Mouse (Mus musculus): ENCODE measurements around the gene Srcin1. TPM values are rescaled to one million over a fixed set of nuclear protein-coding genes. Genes with fewer than 3 reads are reported as not detected.

Srcin1 gene
- polyA plus RNA-seq, 1 experiment from 2014 or later, result 7.0 TPM

GRCm38 (mm10) chr11:97566551-97566950, 9.4 kb downstream of the Srcin1 start:
- Histone ChIP-seq H3K9me3 (no peaks in the 10 kb centered on the region), H3K4me1 (replicated peaks) (peaks cover 95% of the 10 kb centered on the region), H3K36me3 (no peaks in the 10 kb centered on the region), H3K27me3 (peaks cover 25% of the 10 kb centered on the region), H3K27ac (replicated peaks) (no peak overlapping the region), H3K4me3 (no peak overlapping the region), H3K4me2 (no peak overlapping the region), H3K9ac (peak overlapping the region; percentile 13; the same call in 1 of the 2 replicates)
- 8% methylated on average over 13 of the region's 13 CpGs for WGBS
- no peak for ATAC-seq (ENCODE audit: low read depth)

GRCm38 (mm10) chr11:97563730-97564129, 12.3 kb downstream of the Srcin1 start:
- Histone ChIP-seq H3K4me1 (replicated peaks) (peaks cover 95% of the 10 kb centered on the region), H3K36me3 (no peaks in the 10 kb centered on the region), H3K9me3 (no peaks in the 10 kb centered on the region), H3K9ac (no peak overlapping the region), H3K27me3 (peaks cover 26% of the 10 kb centered on the region), H3K4me2 (no peak overlapping the region), H3K27ac (replicated peaks) (peak overlapping the region; percentile 33; the same call in 1 of the 2 replicates), H3K4me3 (no peak overlapping the region)
- no peak for ATAC-seq (ENCODE audit: low read depth)
- WGBS, result 34% methylated on average over 14 of the region's 14 CpGs

- no peaks in the 10 kb centered on the region for H3K36me3 ChIP-seq
- no peak overlapping the region for H3K27ac ChIP-seq (replicated peaks)
- H3K9ac ChIP-seq, result no peak overlapping the region
- H3K4me1 ChIP-seq (replicated peaks), result peaks cover 95% of the 10 kb centered on the region
- no peaks in the 10 kb centered on the region for H3K9me3 ChIP-seq
- ATAC-seq (ENCODE audit: low read depth), result no peak
- H3K4me2 ChIP-seq, result no peak overlapping the region
- WGBS, result 44% methylated on average over 3 of the region's 3 CpGs
- no peak overlapping the region for H3K4me3 ChIP-seq
- H3K27me3 ChIP-seq, result peaks cover 26% of the 10 kb centered on the region
Observed at GRCm38 (mm10) chr11:97562536-97562935, 13.4 kb downstream of the Srcin1 start.

- Histone ChIP-seq H3K36me3 (no peaks in the 10 kb centered on the region), H3K4me1 (replicated peaks) (peaks cover 88% of the 10 kb centered on the region), H3K27me3 (peaks cover 16% of the 10 kb centered on the region), H3K9ac (peak overlapping the region; percentile 39), H3K27ac (replicated peaks) (peak overlapping the region; percentile 28), H3K4me2 (no peak overlapping the region), H3K4me3 (no peak overlapping the region), H3K9me3 (no peaks in the 10 kb centered on the region)
- no peak for ATAC-seq (ENCODE audit: low read depth)
- 41% methylated on average over 17 of the region's 17 CpGs for WGBS
Observed at GRCm38 (mm10) chr11:97560210-97560963, 15.6 kb downstream of the Srcin1 start.

- peaks cover 13% of the 10 kb centered on the region for H3K27me3 ChIP-seq
- no peaks in the 10 kb centered on the region for H3K36me3 ChIP-seq
- no peaks in the 10 kb centered on the region for H3K9me3 ChIP-seq
- WGBS, result 38% methylated on average over 4 of the region's 4 CpGs
- no peak for ATAC-seq (ENCODE audit: low read depth)
- no peak overlapping the region for H3K4me2 ChIP-seq
- peaks cover 80% of the 10 kb centered on the region for H3K4me1 ChIP-seq (replicated peaks)
- no peak overlapping the region for H3K4me3 ChIP-seq
- H3K9ac ChIP-seq, result no peak overlapping the region
- no peak overlapping the region for H3K27ac ChIP-seq (replicated peaks)
Observed at GRCm38 (mm10) chr11:97559549-97559948, 16.4 kb downstream of the Srcin1 start.

GRCm38 (mm10) chr11:97557885-97558284, 18.1 kb downstream of the Srcin1 start:
- no peaks in the 10 kb centered on the region for H3K36me3 ChIP-seq
- H3K4me3 ChIP-seq, result no peak overlapping the region
- WGBS, result 52% methylated on average over 4 of the region's 4 CpGs
- ATAC-seq (ENCODE audit: low read depth), result no peak
- no peak overlapping the region for H3K27ac ChIP-seq (replicated peaks)
- H3K9me3 ChIP-seq, result no peaks in the 10 kb centered on the region
- H3K4me1 ChIP-seq (replicated peaks), result peaks cover 66% of the 10 kb centered on the region
- peaks cover 10% of the 10 kb centered on the region for H3K27me3 ChIP-seq
- H3K9ac ChIP-seq, result no peak overlapping the region; the same call in 1 of the 2 replicates
- H3K4me2 ChIP-seq, result no peak overlapping the region

- Histone ChIP-seq H3K9ac (no peak overlapping the region), H3K9me3 (no peaks in the 10 kb centered on the region), H3K36me3 (no peaks in the 10 kb centered on the region), H3K4me1 (replicated peaks) (peaks cover 71% of the 10 kb centered on the region), H3K27me3 (peaks cover 13% of the 10 kb centered on the region), H3K27ac (replicated peaks) (no peak overlapping the region), H3K4me2 (no peak overlapping the region), H3K4me3 (no peak overlapping the region)
- 22% methylated on average over 7 of the region's 7 CpGs for WGBS
- ATAC-seq (ENCODE audit: low read depth), result no peak
Observed at GRCm38 (mm10) chr11:97556569-97557408, 19.2 kb downstream of the Srcin1 start.

GRCm38 (mm10) chr11:97555144-97555543, 20.8 kb downstream of the Srcin1 start:
- no peak overlapping the region for H3K9ac ChIP-seq
- H3K36me3 ChIP-seq, result no peaks in the 10 kb centered on the region
- no peaks in the 10 kb centered on the region for H3K9me3 ChIP-seq
- no peak overlapping the region for H3K4me2 ChIP-seq
- H3K27ac ChIP-seq (replicated peaks), result no peak overlapping the region
- H3K4me1 ChIP-seq (replicated peaks), result peaks cover 59% of the 10 kb centered on the region
- 45% methylated on average over 6 of the region's 6 CpGs for WGBS
- ATAC-seq (ENCODE audit: low read depth), result no peak
- no peak overlapping the region for H3K4me3 ChIP-seq
- peaks cover 25% of the 10 kb centered on the region for H3K27me3 ChIP-seq

- Histone ChIP-seq H3K36me3 (no peaks in the 10 kb centered on the region), H3K27me3 (peaks cover 55% of the 10 kb centered on the region), H3K4me1 (replicated peaks) (peaks cover 32% of the 10 kb centered on the region), H3K9me3 (no peaks in the 10 kb centered on the region), H3K27ac (replicated peaks) (no peak overlapping the region), H3K9ac (no peak overlapping the region), H3K4me2 (no peak overlapping the region), H3K4me3 (no peak overlapping the region)
- 15% methylated on average over 8 of the region's 8 CpGs for WGBS
- ATAC-seq (ENCODE audit: low read depth), result no peak
Observed at GRCm38 (mm10) chr11:97552151-97552550, 23.8 kb downstream of the Srcin1 start.

- Histone ChIP-seq H3K9ac (no peak overlapping the region), H3K4me1 (replicated peaks) (peaks cover 38% of the 10 kb centered on the region), H3K27ac (replicated peaks) (no peak overlapping the region), H3K4me3 (no peak overlapping the region), H3K27me3 (peaks cover 87% of the 10 kb centered on the region), H3K36me3 (no peaks in the 10 kb centered on the region), H3K4me2 (no peak overlapping the region), H3K9me3 (no peaks in the 10 kb centered on the region)
- ATAC-seq (ENCODE audit: low read depth), result no peak
- WGBS, result 58% methylated on average over 8 of the region's 8 CpGs
Observed at GRCm38 (mm10) chr11:97548757-97549156, 27.2 kb downstream of the Srcin1 start.

GRCm38 (mm10) chr11:97547957-97548706, 27.9 kb downstream of the Srcin1 start:
- Histone ChIP-seq H3K27me3 (peaks cover 91% of the 10 kb centered on the region), H3K9me3 (no peaks in the 10 kb centered on the region), H3K4me1 (replicated peaks) (peaks cover 44% of the 10 kb centered on the region), H3K36me3 (no peaks in the 10 kb centered on the region), H3K4me2 (no peak overlapping the region), H3K27ac (replicated peaks) (no peak overlapping the region), H3K9ac (no peak overlapping the region), H3K4me3 (no peak overlapping the region)
- no peak for ATAC-seq (ENCODE audit: low read depth)
- WGBS, result 73% methylated on average over 12 of the region's 12 CpGs
